Mouse (Mus musculus): ENCODE results near the gene Adam33.

DNA sequence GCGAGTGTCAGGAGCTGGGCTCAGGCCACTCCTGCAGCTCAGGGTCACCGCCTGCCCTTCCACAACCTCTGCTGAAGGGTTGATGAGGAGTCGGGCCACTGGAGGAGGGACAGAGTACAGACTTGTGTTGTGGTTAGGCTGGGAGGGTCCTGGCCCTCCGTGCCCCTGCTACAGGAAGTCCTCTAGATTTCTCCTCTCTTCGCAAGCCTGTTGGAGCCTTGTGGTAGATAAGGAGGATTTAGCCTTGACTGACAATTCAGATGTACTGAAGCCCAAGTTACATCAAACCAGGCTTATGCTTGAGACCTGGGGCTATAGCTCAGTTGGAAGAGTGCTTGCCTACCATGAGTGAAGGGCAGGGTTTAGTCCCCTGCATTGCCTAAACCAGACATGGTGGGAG, 16.9 kb upstream of the Adam33 start:
- TF ChIP-seq CTCF (IDR thresholded peaks at IDR 0.05; ENCODE audit: low read depth, low read length): no peak
- no peak for TF ChIP-seq POLR2A (IDR thresholded peaks at IDR 0.05; ENCODE audit: borderline replicate concordance, low read depth, low read length)

Data from bone marrow macrophage, adult 2 months (primary cell).